Mouse (Mus musculus) neural tube, embryonic 14.5 days (tissue): ENCODE results near the gene Nadsyn1. TPM values are rescaled to one million over a fixed set of nuclear protein-coding genes. Genes with fewer than 3 reads are reported as not detected.
A peak's percentile ranks its signal among the peaks of the same experiment; 100 is the strongest.

Experiments
- ATAC-seq: fragments of 200-750 bp; cut with Nextera tagmentation; 2 replicates; pipeline ENCODE4 v1.8.0; 2017; ENCODE audit warnings: low read depth, mild to moderate bottlenecking, moderate TSS enrichment, moderate library complexity
- H3K27ac ChIP-seq: fragments of 300-500 bp; sonication (generic); 2 replicates; pipeline ENCODE4 v1.5.1; 2014; ENCODE audit warnings: low read depth, mild to moderate bottlenecking, control low read depth, low read length, moderate library complexity, mixed read lengths
- H3K27me3 ChIP-seq: fragments of 300-500 bp; sonication (generic); 2 replicates; pipeline ENCODE4 v1.6.1; 2014; ENCODE audit warnings: low read length; ENCODE audit not compliant: control insufficient read depth, insufficient read depth
- H3K36me3 ChIP-seq: fragments of 300-500 bp; sonication (generic); 2 replicates; pipeline ENCODE4 v1.6.1; 2014; ENCODE audit warnings: low read length, mixed read lengths; ENCODE audit not compliant: control insufficient read depth, insufficient read depth
- H3K4me1 ChIP-seq: fragments of 300-500 bp; sonication (generic); 2 replicates; pipeline ENCODE4 v1.6.1; 2014; ENCODE audit warnings: low read length; ENCODE audit not compliant: control insufficient read depth, insufficient read depth
- H3K4me2 ChIP-seq: fragments of 300-500 bp; sonication (generic); 2 replicates; pipeline ENCODE4 v1.6.1; 2014; ENCODE audit warnings: mild to moderate bottlenecking, low read depth, low read length, control low read depth
- H3K4me3 ChIP-seq: fragments of 300-500 bp; sonication (generic); 2 replicates; pipeline ENCODE4 v1.5.1; 2014; ENCODE audit warnings: low read depth, low read length, control low read depth, mixed read lengths
- H3K9ac ChIP-seq: fragments of 300-500 bp; sonication (generic); replicated peaks from 2 replicates; pipeline ENCODE4 v1.6.1; 2014; ENCODE audit warnings: low read depth, mild to moderate bottlenecking, control low read depth, low read length, mixed read lengths
- H3K9me3 ChIP-seq: fragments of 300-500 bp; sonication (generic); 2 replicates; pipeline ENCODE4 v1.6.1; 2016; ENCODE audit warnings: low read length; ENCODE audit not compliant: control insufficient read depth
- WGBS: fragments of 180-500 bp; shearing (Covaris S2); extraction: QIAGEN DNeasy Blood & Tissue Kit; methylation state at CpG from one replicate; pipeline ENCODE4 v1.1.7; 2014; 5-methylcytosine and 5-hydroxymethylcytosine counted together
- polyA plus RNA-seq: library from polyadenylated mRNA; unstranded; fragments of >200 nt; fragmentation: Nextera tagmentation; extraction: Ambion mirVana; gene quantifications from 2 replicates; pipeline ENCODE4 v1.2.1, GENCODE M21; 2014

Gene Nadsyn1
- polyA plus RNA-seq, 1 experiment from 2014 or later: 6.7 TPM

- Histone ChIP-seq H3K27ac (no peak overlapping the region), H3K4me3 (no peak overlapping the region), H3K4me1 (no peaks in the 10 kb centered on the region), H3K4me2 (no peak overlapping the region), H3K9ac (no peak overlapping the region), H3K27me3 (0 out of 2 replicates have a peak, but pooled peaks cover 5% of the 10 kb centered on the region), H3K9me3 (no peaks in the 10 kb centered on the region), H3K36me3 (no peaks in the 10 kb centered on the region)
- ATAC-seq: no peak
- WGBS: 21% methylated on average over 3 of the region's 3 CpGs
These were observed 58.9 kb downstream of the Nadsyn1 start for GRCm38 (mm10) chr7:143763794-143764193.

GRCm38 (mm10) chr7:143758956-143759355, 63.7 kb downstream of the Nadsyn1 start:
- 65% methylated on average over 3 of the region's 3 CpGs for WGBS
- H3K36me3 ChIP-seq: no peaks in the 10 kb centered on the region
- H3K9ac ChIP-seq: no peak overlapping the region
- ATAC-seq: no peak
- 0 out of 2 replicates have a peak, but pooled peaks cover 7% of the 10 kb centered on the region for H3K4me1 ChIP-seq
- no peaks in the 10 kb centered on the region for H3K9me3 ChIP-seq
- no peak overlapping the region for H3K4me3 ChIP-seq
- no peak overlapping the region for H3K27ac ChIP-seq
- H3K4me2 ChIP-seq: no peak overlapping the region
- peaks cover 15% of the 10 kb centered on the region for H3K27me3 ChIP-seq

DNA sequence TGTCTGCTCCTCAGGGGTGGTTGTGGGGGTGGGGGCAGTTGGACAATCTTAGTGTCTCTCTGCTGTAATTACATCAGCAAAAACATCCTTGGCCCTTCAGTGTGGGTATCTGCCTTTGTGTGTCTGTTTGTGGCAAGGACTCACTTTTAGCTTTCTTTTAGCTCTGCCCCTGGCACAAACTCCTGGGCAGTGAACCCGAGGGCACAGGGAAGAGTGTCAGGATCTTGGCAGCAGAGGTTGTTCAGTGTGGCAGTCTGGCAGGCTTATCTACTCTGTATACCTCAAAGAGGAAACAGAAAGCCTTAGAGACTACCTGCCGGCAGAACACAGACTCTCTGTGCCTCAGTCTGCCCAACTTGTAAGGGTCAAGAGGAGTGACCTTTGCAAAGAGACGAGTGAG, 65.0 kb downstream of the Nadsyn1 start:
- H3K27me3 ChIP-seq: peaks cover 15% of the 10 kb centered on the region
- H3K9ac ChIP-seq: no peak overlapping the region
- 0 out of 2 replicates have a peak, but pooled peaks cover 7% of the 10 kb centered on the region for H3K4me1 ChIP-seq
- no peak for ATAC-seq
- no peak overlapping the region for H3K27ac ChIP-seq
- no peak overlapping the region for H3K4me2 ChIP-seq
- H3K4me3 ChIP-seq: no peak overlapping the region
- no peaks in the 10 kb centered on the region for H3K9me3 ChIP-seq
- no peaks in the 10 kb centered on the region for H3K36me3 ChIP-seq
- WGBS: 80% methylated on average over 3 of the region's 3 CpGs

GRCm38 (mm10) chr7:143757027-143757390, 65.6 kb downstream of the Nadsyn1 start:
- Histone ChIP-seq H3K27me3 (peaks cover 15% of the 10 kb centered on the region), H3K4me1 (0 out of 2 replicates have a peak, but pooled peaks cover 7% of the 10 kb centered on the region), H3K9ac (peak overlapping the region; percentile 41), H3K4me2 (peak overlapping the region; percentile 78), H3K9me3 (no peaks in the 10 kb centered on the region), H3K4me3 (peak overlapping the region; percentile 29), H3K36me3 (no peaks in the 10 kb centered on the region), H3K27ac (no peak overlapping the region)
- peak; percentile 93 for ATAC-seq
- under 1% methylated on average over 15 of the region's 15 CpGs for WGBS

DNA sequence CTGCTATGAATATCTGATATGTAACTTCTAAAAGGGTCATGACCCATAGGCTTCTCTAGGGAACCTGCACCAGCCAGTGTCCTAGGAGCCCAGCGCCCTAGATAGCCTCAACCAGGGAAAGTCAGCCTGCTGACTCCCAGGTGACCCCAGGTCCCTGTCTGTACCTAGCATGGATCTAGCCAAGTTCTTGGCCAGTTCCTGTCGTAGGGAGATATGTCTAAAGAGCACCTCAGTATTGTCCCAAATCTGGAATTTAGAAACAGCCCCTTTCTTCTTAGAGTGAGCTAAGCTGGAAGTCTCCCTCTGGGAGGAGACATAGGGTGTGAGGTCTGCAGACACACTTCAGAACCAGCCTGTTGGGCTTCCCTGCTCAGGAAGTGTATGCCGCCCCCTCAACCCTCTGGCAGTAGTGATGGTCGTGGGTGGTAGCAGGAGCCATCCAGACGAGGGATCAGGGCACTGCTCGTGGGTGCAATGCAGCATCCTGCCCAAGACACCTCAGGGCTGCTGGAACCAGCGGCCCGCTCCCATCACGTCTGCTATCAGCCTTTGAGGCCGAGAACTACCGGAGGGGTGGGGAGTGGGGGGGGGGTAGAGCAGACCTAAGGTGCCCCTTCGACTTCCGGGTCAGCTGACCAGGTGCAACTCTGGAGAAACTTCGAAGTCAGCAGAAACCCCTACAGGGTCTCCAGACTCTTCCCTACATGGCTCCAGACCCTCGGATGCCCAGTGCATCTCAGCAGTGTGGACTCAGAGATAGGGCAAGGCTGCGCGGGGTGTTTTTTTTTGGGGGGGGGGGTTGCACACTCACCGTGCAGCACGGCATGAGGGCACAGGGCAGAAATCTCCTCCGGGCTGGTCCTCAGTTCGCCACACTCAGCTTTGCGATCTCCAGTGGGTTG, 66.3 kb downstream of the Nadsyn1 start, which contains the start of gene Osbpl5:
Gene Osbpl5 (minus strand): TSS at position 861 of the 902 bp plus-strand sequence.
- Histone ChIP-seq H3K4me3 (peak within 1 kb of the TSS; percentile 29), H3K27ac (no peak within 1 kb of the TSS), H3K9me3 (no peaks in the 10 kb centered on the region), H3K4me2 (peak within 1 kb of the TSS; percentile 78), H3K36me3 (no peaks in the 10 kb centered on the region), H3K4me1 (0 out of 2 replicates have a peak, but pooled peaks cover 7% of the 10 kb centered on the region), H3K9ac (peak within 1 kb of the TSS; percentile 41), H3K27me3 (peaks cover 15% of the 10 kb centered on the region)
- WGBS: 31% methylated on average over 22 of the region's 22 CpGs
- peak; percentile 8; the same call in 1 of the 2 replicates for ATAC-seq

DNA sequence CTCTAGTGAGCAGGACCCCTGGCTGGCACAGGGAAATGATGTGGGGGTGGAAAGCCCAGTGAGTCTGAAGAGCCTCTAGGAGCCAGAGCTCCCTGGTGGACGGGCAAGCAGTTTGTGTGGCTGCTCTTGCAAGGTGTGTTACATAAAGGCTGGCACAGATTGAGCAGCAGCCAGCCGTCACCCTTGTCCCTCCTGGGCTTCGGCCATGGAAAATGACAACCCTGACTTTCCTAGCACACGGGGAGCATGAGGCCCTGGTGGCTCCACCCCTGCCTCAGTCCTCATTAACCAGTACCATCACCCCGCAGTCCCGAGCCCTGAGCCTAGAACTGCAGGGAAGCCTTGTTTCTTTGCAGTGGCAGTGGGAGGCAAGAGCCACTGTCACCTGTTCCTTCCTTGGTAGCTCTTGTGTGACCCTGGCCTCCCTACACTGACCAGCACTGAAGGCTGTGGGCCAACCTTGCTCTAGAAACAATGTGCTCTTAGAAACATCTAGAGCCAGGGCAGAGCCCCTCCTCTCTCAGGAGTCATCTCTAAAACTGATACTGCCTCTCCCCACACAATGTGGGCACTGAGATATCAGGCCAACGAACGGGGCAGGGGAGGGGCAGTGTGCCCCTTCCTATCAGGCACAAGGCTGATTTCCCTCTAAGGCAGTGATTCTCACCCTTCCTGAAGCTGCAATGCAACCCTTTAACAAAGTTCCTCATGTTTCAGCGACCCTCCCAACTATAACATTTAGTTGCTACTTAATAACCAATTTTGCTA, 67.1 kb downstream of the Nadsyn1 start:
- 83% methylated on average over 9 of the region's 9 CpGs for WGBS
- H3K4me3 ChIP-seq: no peak overlapping the region
- no peak for ATAC-seq
- 0 out of 2 replicates have a peak, but pooled peaks cover 7% of the 10 kb centered on the region for H3K4me1 ChIP-seq
- H3K27ac ChIP-seq: no peak overlapping the region
- H3K27me3 ChIP-seq: peaks cover 15% of the 10 kb centered on the region
- H3K9me3 ChIP-seq: no peaks in the 10 kb centered on the region
- H3K36me3 ChIP-seq: no peaks in the 10 kb centered on the region
- no peak overlapping the region for H3K9ac ChIP-seq
- H3K4me2 ChIP-seq: no peak overlapping the region

- Histone ChIP-seq H3K4me3 (no peak overlapping the region), H3K27ac (no peak overlapping the region), H3K36me3 (no peaks in the 10 kb centered on the region), H3K27me3 (peaks cover 15% of the 10 kb centered on the region), H3K9ac (no peak overlapping the region), H3K9me3 (no peaks in the 10 kb centered on the region), H3K4me2 (no peak overlapping the region), H3K4me1 (peaks cover 10% of the 10 kb centered on the region; the same call in 1 of the 2 replicates)
- ATAC-seq: no peak
- WGBS: 50% methylated on average over 5 of the region's 5 CpGs
These were observed 68.5 kb downstream of the Nadsyn1 start for GRCm38 (mm10) chr7:143753990-143754715.

GRCm38 (mm10) chr7:143752606-143753005, 70.0 kb downstream of the Nadsyn1 start:
- Histone ChIP-seq H3K27me3 (peaks cover 15% of the 10 kb centered on the region), H3K27ac (no peak overlapping the region), H3K4me1 (peaks cover 14% of the 10 kb centered on the region; the same call in 1 of the 2 replicates), H3K4me3 (no peak overlapping the region), H3K9me3 (no peaks in the 10 kb centered on the region), H3K36me3 (no peaks in the 10 kb centered on the region), H3K4me2 (no peak overlapping the region), H3K9ac (no peak overlapping the region)
- WGBS: 86% methylated on average over 3 of the region's 3 CpGs
- ATAC-seq: no peak
